Mouse (Mus musculus) neural tube, embryonic 11.5 days (tissue): ENCODE measurements around the gene Chst4. TPM values are rescaled to one million over a fixed set of nuclear protein-coding genes. Genes with fewer than 3 reads are reported as not detected.
"Not testable (repeated sequence)": the region's sequence is repeated elsewhere in the genome, so short reads cannot be mapped to it uniquely, and the experiment has no call there.

Source experiments
- ATAC-seq: fragments of 200-750 bp; cut with Nextera tagmentation; 2 replicates; pipeline ENCODE4 v1.8.0; 2017; ENCODE audit warnings: moderate number of reproducible peaks, mild to moderate bottlenecking, moderate TSS enrichment, moderate library complexity; ENCODE audit not compliant: insufficient read depth, low FRiP score, low TSS enrichment
- DNase-seq: peaks from one replicate; pipeline ENCODE4 v3.0.0-alpha.2; 2015; ENCODE audit warnings: low spot score
- H3K27ac ChIP-seq: fragments of 300-500 bp; sonication (generic); 2 replicates; pipeline ENCODE4 v1.5.1; 2014; ENCODE audit warnings: low read depth, mild to moderate bottlenecking, low read length
- H3K27me3 ChIP-seq: fragments of 300-500 bp; sonication (generic); 2 replicates; pipeline ENCODE4 v1.6.1; 2014; ENCODE audit warnings: mild to moderate bottlenecking, low read length, mixed read lengths; ENCODE audit not compliant: control insufficient read depth, insufficient read depth
- H3K36me3 ChIP-seq: fragments of 300-500 bp; sonication (generic); 2 replicates; pipeline ENCODE4 v1.6.1; 2014; ENCODE audit warnings: mild to moderate bottlenecking, low read length, moderate library complexity, mixed read lengths; ENCODE audit not compliant: control insufficient read depth, insufficient read depth
- H3K4me1 ChIP-seq: fragments of 300-500 bp; sonication (generic); 2 replicates; pipeline ENCODE4 v1.6.1; 2014; ENCODE audit warnings: low read length, mixed read lengths; ENCODE audit not compliant: control insufficient read depth, insufficient read depth
- H3K4me2 ChIP-seq: fragments of 300-500 bp; sonication (generic); 2 replicates; pipeline ENCODE4 v1.6.1; 2014; ENCODE audit warnings: low read depth, mild to moderate bottlenecking, moderate library complexity
- H3K4me3 ChIP-seq: fragments of 300-500 bp; sonication (generic); 2 replicates; pipeline ENCODE4 v1.5.1; 2014; ENCODE audit warnings: low read depth, low read length
- H3K9ac ChIP-seq: fragments of 300-500 bp; sonication (generic); 2 replicates; pipeline ENCODE4 v1.6.1; 2014; ENCODE audit warnings: mild to moderate bottlenecking, low read length
- H3K9me3 ChIP-seq: fragments of 300-500 bp; sonication (generic); 2 replicates; pipeline ENCODE4 v1.6.1; 2016; ENCODE audit warnings: low read length; ENCODE audit not compliant: control insufficient read depth
- WGBS: fragments of 180-500 bp; shearing (Covaris S2); extraction: QIAGEN DNeasy Blood & Tissue Kit; methylation state at CpG from one replicate; pipeline ENCODE4 v1.1.7; 2014; 5-methylcytosine and 5-hydroxymethylcytosine counted together
- polyA plus RNA-seq: library from polyadenylated mRNA; unstranded; fragments of >200 nt; fragmentation: Nextera tagmentation; extraction: Ambion mirVana; gene quantifications from 2 replicates; pipeline ENCODE4 v1.2.1, GENCODE M21; 2014

The Chst4 gene
- polyA plus RNA-seq, 1 experiment from 2014 or later, result not detected

DNA sequence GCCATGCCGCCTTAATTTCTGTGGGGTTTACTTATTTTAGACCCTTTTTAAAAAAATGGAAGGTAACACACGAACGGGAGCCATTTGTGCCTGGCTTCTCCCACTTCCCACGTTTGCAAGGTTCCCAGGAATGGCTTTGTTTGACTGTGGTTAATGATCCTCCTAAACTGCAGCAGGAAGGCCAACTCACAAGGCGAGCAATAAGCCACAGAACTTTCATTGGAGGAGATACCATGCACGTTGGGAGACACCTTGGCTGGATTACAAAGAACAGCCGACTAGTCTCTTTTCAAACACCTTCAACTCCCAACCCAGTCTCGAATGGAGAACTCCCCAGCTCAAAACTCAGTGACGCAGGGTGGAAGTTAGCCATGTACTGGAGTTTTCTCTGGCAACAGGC lies 24.6 kb upstream of the Chst4 start:
- Histone ChIP-seq H3K27me3 (no peaks in the 10 kb centered on the region), H3K27ac (no peak overlapping the region), H3K36me3 (no peaks in the 10 kb centered on the region), H3K4me2 (no peak overlapping the region), H3K9me3 (no peaks in the 10 kb centered on the region), H3K4me3 (no peak overlapping the region), H3K9ac (no peak overlapping the region), H3K4me1 (no peaks in the 10 kb centered on the region)
- 73% methylated on average over 9 of the region's 9 CpGs for WGBS
- no peak for DNase-seq
- ATAC-seq, result no peak

DNA sequence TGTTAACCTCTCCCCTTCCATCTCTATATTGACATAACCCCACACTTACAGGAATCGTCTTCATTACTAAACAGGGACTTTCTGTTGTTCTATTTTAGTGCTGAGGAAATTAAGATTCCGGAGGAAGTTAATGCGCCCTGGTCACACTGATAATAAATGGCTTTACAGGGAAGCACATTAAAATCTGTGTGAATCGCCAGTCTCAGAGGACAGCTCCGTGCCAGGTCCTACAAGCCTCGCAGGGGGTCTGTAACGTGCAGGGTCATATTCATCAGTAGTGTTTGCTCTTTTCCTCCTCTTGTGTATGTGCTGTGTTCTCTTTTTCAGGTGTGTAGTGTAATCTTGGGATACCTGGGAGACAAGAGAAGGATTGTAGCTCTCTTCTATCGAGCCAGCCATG lies 18.7 kb upstream of the Chst4 start:
- Histone ChIP-seq H3K27me3 (no peaks in the 10 kb centered on the region), H3K4me1 (no peaks in the 10 kb centered on the region), H3K4me3 (no peak overlapping the region), H3K9ac (no peak overlapping the region), H3K27ac (no peak overlapping the region), H3K4me2 (no peak overlapping the region), H3K36me3 (no peaks in the 10 kb centered on the region), H3K9me3 (no peaks in the 10 kb centered on the region)
- DNase-seq (no peak), ATAC-seq (no peak)
- 85% methylated on average over 8 of the region's 8 CpGs for WGBS

DNA sequence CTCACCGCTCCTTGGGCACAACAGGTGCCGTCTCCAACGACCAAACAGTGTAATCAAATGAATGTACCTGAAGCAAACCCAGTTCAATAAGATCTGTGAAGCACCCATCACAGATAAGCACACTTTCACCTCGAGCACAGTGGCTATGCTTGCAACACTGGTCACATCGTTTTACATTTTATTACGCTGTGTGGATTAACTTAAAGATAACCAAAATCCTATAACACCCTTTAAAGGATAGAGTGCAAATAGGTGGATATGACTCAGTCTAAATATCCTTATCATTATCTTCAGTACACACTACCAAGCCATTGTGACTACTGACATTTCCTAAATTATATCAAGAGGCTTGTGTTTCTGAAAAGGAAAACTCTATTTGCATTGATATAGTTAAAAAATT lies 11.7 kb upstream of the Chst4 start:
- no peak for ATAC-seq

DNA sequence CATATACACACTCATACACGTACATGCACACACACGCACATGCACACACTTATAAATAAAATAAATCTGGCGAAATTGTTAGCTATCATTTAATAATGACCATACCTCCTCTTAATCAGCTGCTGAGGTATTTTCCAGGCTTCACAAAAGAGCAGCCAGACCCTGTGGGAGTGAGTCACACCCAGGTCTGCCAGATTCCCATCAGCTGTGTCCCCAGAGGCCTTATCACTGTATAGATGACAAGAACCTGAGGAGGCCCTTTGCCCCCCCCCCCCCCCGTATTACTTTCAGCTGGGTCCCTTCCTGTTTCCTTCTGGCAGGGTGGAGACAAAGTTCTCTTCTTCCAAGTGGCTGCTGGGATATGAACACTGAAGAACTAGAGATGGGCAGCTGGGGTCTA lies 969 bp upstream of the Chst4 start:
- H3K27me3 ChIP-seq, result no peaks in the 10 kb centered on the region
- 73% methylated on average over 4 of the region's 4 CpGs for WGBS
- no peaks in the 10 kb centered on the region for H3K9me3 ChIP-seq
- no peak overlapping the region for H3K4me2 ChIP-seq
- no peak for DNase-seq
- H3K36me3 ChIP-seq, result no peaks in the 10 kb centered on the region
- H3K4me3 ChIP-seq, result no peak overlapping the region
- H3K4me1 ChIP-seq, result no peaks in the 10 kb centered on the region
- no peak overlapping the region for H3K9ac ChIP-seq
- no peak for ATAC-seq
- H3K27ac ChIP-seq, result no peak overlapping the region

More for the DNA sequence above, 11.7 kb upstream of the Chst4 start:
- Histone ChIP-seq H3K36me3 (no peaks in the 10 kb centered on the region), H3K4me2 (no peak overlapping the region), H3K27me3 (no peaks in the 10 kb centered on the region), H3K27ac (no peak overlapping the region), H3K9ac (no peak overlapping the region), H3K4me1 (no peaks in the 10 kb centered on the region), H3K9me3 (no peaks in the 10 kb centered on the region), H3K4me3 (no peak overlapping the region)
- 82% methylated on average over 6 of the region's 6 CpGs for WGBS
- DNase-seq, result no peak

DNA sequence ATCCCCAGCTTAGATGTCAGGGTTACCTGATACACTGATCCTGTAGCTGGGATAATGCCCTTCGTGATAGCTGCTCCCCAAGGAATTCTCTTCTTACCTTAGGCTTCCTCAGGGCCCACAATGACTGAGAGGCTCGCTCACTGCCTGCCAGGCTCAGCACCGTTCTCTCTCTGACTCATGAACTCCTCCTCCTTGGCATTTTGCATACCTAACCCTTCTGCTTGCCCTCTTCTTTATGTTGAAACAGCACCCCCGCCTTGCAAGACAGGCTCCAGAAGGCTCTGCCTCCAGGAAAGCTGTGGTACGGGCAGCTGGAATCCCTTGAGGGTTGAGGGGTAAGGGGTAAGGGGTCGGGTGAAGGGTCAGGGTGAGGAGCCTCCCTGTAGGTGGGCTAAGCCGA lies 324 bp downstream of the Chst4 start:
- Histone ChIP-seq H3K9ac (no peak overlapping the region), H3K4me3 (no peak overlapping the region), H3K27me3 (no peaks in the 10 kb centered on the region), H3K36me3 (no peaks in the 10 kb centered on the region), H3K27ac (no peak overlapping the region), H3K4me1 (no peaks in the 10 kb centered on the region), H3K4me2 (no peak overlapping the region), H3K9me3 (no peaks in the 10 kb centered on the region)
- DNase-seq (no peak), ATAC-seq (no peak)
- 45% methylated on average over 7 of the region's 7 CpGs for WGBS

GRCm38 (mm10) chr8:110036156-110036555 lies 3.4 kb downstream of the Chst4 start:
- WGBS, result 63% methylated on average over 2 of the region's 2 CpGs
- Histone ChIP-seq H3K4me3 (no peak overlapping the region), H3K27me3 (no peaks in the 10 kb centered on the region), H3K27ac (no peak overlapping the region), H3K36me3 (no peaks in the 10 kb centered on the region), H3K4me1 (no peaks in the 10 kb centered on the region), H3K9me3 (no peaks in the 10 kb centered on the region), H3K4me2 (no peak overlapping the region), H3K9ac (no peak overlapping the region)
- DNase-seq (no peak), ATAC-seq (no peak)

GRCm38 (mm10) chr8:110034331-110034730 lies 5.2 kb downstream of the Chst4 start:
- H3K4me1 ChIP-seq, result no peaks in the 10 kb centered on the region
- H3K27me3 ChIP-seq, result no peaks in the 10 kb centered on the region
- no peak overlapping the region for H3K27ac ChIP-seq
- H3K9me3 ChIP-seq, result no peaks in the 10 kb centered on the region
- DNase-seq, result no peak
- H3K36me3 ChIP-seq, result no peaks in the 10 kb centered on the region
- no peak overlapping the region for H3K4me3 ChIP-seq
- WGBS, result 68% methylated on average over 4 of the region's 4 CpGs
- ATAC-seq, result no peak
- H3K9ac ChIP-seq, result no peak overlapping the region
- no peak overlapping the region for H3K4me2 ChIP-seq

- H3K27ac ChIP-seq, H3K9ac ChIP-seq, ATAC-seq, H3K4me1 ChIP-seq, H3K9me3 ChIP-seq, H3K4me2 ChIP-seq, H3K36me3 ChIP-seq, H3K27me3 ChIP-seq, H3K4me3 ChIP-seq, DNase-seq: not testable (repeated sequence)
- 37% methylated on average over 8 of the region's 8 CpGs for WGBS
Observed at GRCm38 (mm10) chr8:110033771-110034170, 5.8 kb downstream of the Chst4 start.

- DNase-seq (no peak), ATAC-seq (no peak)
- H3K4me1 ChIP-seq, result no peaks in the 10 kb centered on the region
- H3K9ac ChIP-seq, result no peak overlapping the region
- H3K4me3 ChIP-seq, result no peak overlapping the region
- H3K27me3 ChIP-seq, result no peaks in the 10 kb centered on the region
- no peak overlapping the region for H3K27ac ChIP-seq
- no peaks in the 10 kb centered on the region for H3K9me3 ChIP-seq
- H3K36me3 ChIP-seq, result no peaks in the 10 kb centered on the region
- H3K4me2 ChIP-seq, result no peak overlapping the region
- WGBS, result 90% methylated on average over 10 of the region's 10 CpGs
Observed at GRCm38 (mm10) chr8:110022768-110023344, 16.7 kb downstream of the Chst4 start.
